Mouse (Mus musculus) lung, postnatal 0 days (tissue): ENCODE data around the gene Depdc5.

Experiments
- CTCF ChIP-seq: IDR thresholded peaks from 2 replicates; pipeline ENCODE4 v1.5.1; 2016; ENCODE audit warnings: antibody characterized with exemption, mild to moderate bottlenecking
- EP300 ChIP-seq: IDR thresholded peaks from 2 replicates; pipeline ENCODE4 v1.6.1; 2016; ENCODE audit warnings: antibody characterized with exemption, mild to moderate bottlenecking, control low read depth

DNA sequence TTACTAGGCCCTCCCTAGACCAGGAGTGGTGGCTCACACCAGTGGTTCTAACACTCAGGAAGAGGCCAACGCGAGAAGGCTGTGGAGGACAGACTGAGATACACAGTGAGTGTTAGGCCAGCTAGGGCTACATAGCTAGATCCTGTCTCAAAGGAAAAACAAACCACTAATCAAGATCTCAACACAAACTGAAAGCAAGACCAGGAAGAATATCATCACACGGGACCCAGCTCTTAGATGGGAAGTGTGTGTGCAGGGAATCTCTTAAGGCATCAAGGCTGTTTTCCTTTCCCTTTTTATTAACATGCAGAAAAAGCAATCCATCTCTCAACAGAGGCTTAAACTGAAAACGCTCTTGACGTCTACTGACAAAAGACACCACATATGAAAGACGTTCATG, 11.5 kb upstream of the Depdc5 start:
- no peak for TF ChIP-seq EP300
- no peak for TF ChIP-seq CTCF
